Mouse (Mus musculus) brain, embryonic 14.5 days (tissue): ENCODE measurements around the gene Tenm2.

Source experiments
- CTCF ChIP-seq: fragments of 200-500 bp; IDR thresholded peaks from 2 replicates; pipeline ENCODE4 v1.5.1; 2012; ENCODE audit warnings: inconsistent platforms, mild to moderate bottlenecking, moderate library complexity, borderline replicate concordance; ENCODE audit not compliant: insufficient read depth, insufficient read length; ENCODE audit errors: extremely low read depth
- POLR2A ChIP-seq: fragments of 200-500 bp; IDR thresholded peaks from 2 replicates; pipeline ENCODE4 v1.6.1; 2012; ENCODE audit warnings: mild to moderate bottlenecking, inconsistent platforms, borderline replicate concordance; ENCODE audit not compliant: poor library complexity, insufficient read depth, insufficient read length, severe bottlenecking; ENCODE audit errors: extremely low read depth

GRCm38 (mm10) chr11:37235021-37235795 lies 556 bp downstream of the Tenm2 start:
- TF ChIP-seq CTCF = no peak
- TF ChIP-seq POLR2A = no peak
